Mouse (Mus musculus): ENCODE data around the gene Ifit1bl2. TPM values are rescaled to one million over a fixed set of nuclear protein-coding genes. Genes with fewer than 3 reads are reported as not detected.
A peak's percentile ranks its signal among the peaks of the same experiment; 100 is the strongest.
"Not testable (repeated sequence)": the region's sequence is repeated elsewhere in the genome, so short reads cannot be mapped to it uniquely, and the experiment has no call there.

Gene Ifit1bl2
- polyA plus RNA-seq, 1 experiment: 1.7 TPM

GRCm38 (mm10) chr19:34656511-34657298 is 16.2 kb upstream of the Ifit1bl2 start:
- Histone ChIP-seq H3K4me1 (ENCODE audit: control insufficient read depth, insufficient read depth, low read length) (peaks cover 1% of the 10 kb centered on the region), H3K4me3 (replicated peaks; ENCODE audit: control insufficient read depth, low read depth, low read length) (no peak overlapping the region), H3K27ac (ENCODE audit: control insufficient read depth, insufficient read depth, low read depth, low read length, poor library complexity) (peak overlapping the region; percentile 87)
- WGBS: 20% methylated on average over 2 of the region's 2 CpGs
- TF ChIP-seq CTCF (IDR thresholded peaks at IDR 0.05; ENCODE audit: control insufficient read depth, insufficient read depth, low read length) (0 out of 2 replicates have a peak, but pooled peaks have one; percentile 5), POLR2A (IDR thresholded peaks at IDR 0.05; ENCODE audit: borderline replicate concordance, control insufficient read depth, low read depth, low read length) (no peak)

- no peak overlapping the region for H3K4me3 ChIP-seq (replicated peaks; ENCODE audit: control insufficient read depth, low read depth, low read length)
- WGBS: 83% methylated on average over 10 of the region's 10 CpGs
- peaks cover 1% of the 10 kb centered on the region for H3K4me1 ChIP-seq (ENCODE audit: control insufficient read depth, insufficient read depth, low read length)
- H3K27ac ChIP-seq (ENCODE audit: control insufficient read depth, insufficient read depth, low read depth, low read length, poor library complexity): no peak overlapping the region
- no peak for TF ChIP-seq CTCF (IDR thresholded peaks at IDR 0.05; ENCODE audit: control insufficient read depth, insufficient read depth, low read length)
- TF ChIP-seq POLR2A (IDR thresholded peaks at IDR 0.05; ENCODE audit: borderline replicate concordance, control insufficient read depth, low read depth, low read length): no peak
These were observed 14.8 kb upstream of the Ifit1bl2 start for GRCm38 (mm10) chr19:34655227-34655805.

- no peak for TF ChIP-seq POLR2A (IDR thresholded peaks at IDR 0.05; ENCODE audit: borderline replicate concordance, control insufficient read depth, low read depth, low read length)
- no peak for TF ChIP-seq CTCF (IDR thresholded peaks at IDR 0.05; ENCODE audit: control insufficient read depth, insufficient read depth, low read length)
- Histone ChIP-seq H3K4me3 (replicated peaks; ENCODE audit: control insufficient read depth, low read depth, low read length) (no peak overlapping the region), H3K27ac (ENCODE audit: control insufficient read depth, insufficient read depth, low read depth, low read length, poor library complexity) (no peak overlapping the region), H3K4me1 (ENCODE audit: control insufficient read depth, insufficient read depth, low read length) (peaks cover 1% of the 10 kb centered on the region)
- 72% methylated on average over 6 of the region's 6 CpGs for WGBS
These were observed 10.5 kb upstream of the Ifit1bl2 start for GRCm38 (mm10) chr19:34650997-34651396.

GRCm38 (mm10) chr19:34650276-34650675 is 9.7 kb upstream of the Ifit1bl2 start:
- H3K4me1 ChIP-seq (ENCODE audit: control insufficient read depth, insufficient read depth, low read length): peaks cover 1% of the 10 kb centered on the region
- 44% methylated on average over 3 of the region's 3 CpGs for whole genome bisulfite sequencing
- TF ChIP-seq POLR2A (IDR thresholded peaks at IDR 0.05; ENCODE audit: borderline replicate concordance, control insufficient read depth, low read depth, low read length) (no peak), CTCF (IDR thresholded peaks at IDR 0.05; ENCODE audit: control insufficient read depth, insufficient read depth, low read length) (no peak)

GRCm38 (mm10) chr19:34647630-34648029 is 7.1 kb upstream of the Ifit1bl2 start:
- H3K27ac ChIP-seq (ENCODE audit: control insufficient read depth, insufficient read depth, low read depth, low read length, poor library complexity); H3K4me1 ChIP-seq (ENCODE audit: control insufficient read depth, insufficient read depth, low read length); H3K4me3 ChIP-seq (replicated peaks; ENCODE audit: control insufficient read depth, low read depth, low read length): not testable (repeated sequence)
- 83% methylated on average over 8 of the region's 8 CpGs for WGBS

More at GRCm38 (mm10) chr19:34650276-34650675, 9.7 kb upstream of the Ifit1bl2 start:
- Histone ChIP-seq H3K27ac (ENCODE audit: control insufficient read depth, insufficient read depth, low read depth, low read length, poor library complexity) (no peak overlapping the region), H3K4me3 (replicated peaks; ENCODE audit: control insufficient read depth, low read depth, low read length) (no peak overlapping the region)

GRCm38 (mm10) chr19:34642616-34643015 is 2.1 kb upstream of the Ifit1bl2 start:
- H3K4me3 ChIP-seq (replicated peaks; ENCODE audit: control insufficient read depth, low read depth, low read length): no peak overlapping the region
- TF ChIP-seq POLR2A (IDR thresholded peaks at IDR 0.05; ENCODE audit: borderline replicate concordance, control insufficient read depth, low read depth, low read length) (no peak), CTCF (IDR thresholded peaks at IDR 0.05; ENCODE audit: control insufficient read depth, insufficient read depth, low read length) (no peak)
- WGBS: 81% methylated on average over 5 of the region's 5 CpGs
- no peak overlapping the region for H3K27ac ChIP-seq (ENCODE audit: control insufficient read depth, insufficient read depth, low read depth, low read length, poor library complexity)
- no peaks in the 10 kb centered on the region; the same call in 1 of the 2 replicates for H3K4me1 ChIP-seq (ENCODE audit: control insufficient read depth, insufficient read depth, low read length)

GRCm38 (mm10) chr19:34636933-34637557 is 3.5 kb downstream of the Ifit1bl2 start:
- Histone ChIP-seq H3K27ac (ENCODE audit: control insufficient read depth, insufficient read depth, low read depth, low read length, poor library complexity) (no peak overlapping the region), H3K4me3 (replicated peaks; ENCODE audit: control insufficient read depth, low read depth, low read length) (no peak overlapping the region), H3K4me1 (ENCODE audit: control insufficient read depth, insufficient read depth, low read length) (no peaks in the 10 kb centered on the region; the same call in 1 of the 2 replicates)
- TF ChIP-seq POLR2A (IDR thresholded peaks at IDR 0.05; ENCODE audit: borderline replicate concordance, control insufficient read depth, low read depth, low read length) (no peak), CTCF (IDR thresholded peaks at IDR 0.05; ENCODE audit: control insufficient read depth, insufficient read depth, low read length) (peak; percentile 67)
- WGBS: 20% methylated on average over 3 of the region's 3 CpGs

GRCm38 (mm10) chr19:34633484-34633883 is 7.1 kb downstream of the Ifit1bl2 start:
- no peak for TF ChIP-seq CTCF (IDR thresholded peaks at IDR 0.05; ENCODE audit: control insufficient read depth, insufficient read depth, low read length)
- no peak for TF ChIP-seq POLR2A (IDR thresholded peaks at IDR 0.05; ENCODE audit: borderline replicate concordance, control insufficient read depth, low read depth, low read length)
- WGBS: 6% methylated on average over 2 of the region's 2 CpGs
- Histone ChIP-seq H3K4me1 (ENCODE audit: control insufficient read depth, insufficient read depth, low read length) (no peaks in the 10 kb centered on the region; the same call in 1 of the 2 replicates), H3K4me3 (replicated peaks; ENCODE audit: control insufficient read depth, low read depth, low read length) (no peak overlapping the region), H3K27ac (ENCODE audit: control insufficient read depth, insufficient read depth, low read depth, low read length, poor library complexity) (no peak overlapping the region; the same call in 1 of the 2 replicates)
